Mouse (Mus musculus): ENCODE data around the gene Prkar2b.

Gene Prkar2b

DNA sequence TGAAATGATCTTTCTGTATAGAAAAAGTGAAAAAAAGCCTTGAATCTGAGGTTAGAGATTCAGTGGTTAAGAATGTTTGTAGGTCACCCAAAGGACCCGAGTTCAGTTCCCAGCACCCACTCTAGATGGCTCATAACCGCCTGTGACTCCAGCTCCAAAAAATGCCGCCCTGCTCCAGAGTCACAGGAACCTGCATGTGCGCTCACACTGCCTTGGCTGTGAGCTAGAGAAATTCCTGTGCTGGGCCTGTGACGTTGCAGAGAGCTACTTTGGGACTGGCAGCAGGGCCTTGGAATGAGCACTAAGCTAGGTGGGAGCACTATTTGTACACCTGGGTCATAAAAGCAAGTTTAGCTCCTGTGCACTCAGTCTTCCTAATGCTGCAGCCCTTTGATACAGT lies 144.4 kb downstream of the Prkar2b start:
- no peak for DNase-seq

GRCm38 (mm10) chr12:31913614-31914013 lies 147.5 kb downstream of the Prkar2b start:
- no peak for DNase-seq

DNA sequence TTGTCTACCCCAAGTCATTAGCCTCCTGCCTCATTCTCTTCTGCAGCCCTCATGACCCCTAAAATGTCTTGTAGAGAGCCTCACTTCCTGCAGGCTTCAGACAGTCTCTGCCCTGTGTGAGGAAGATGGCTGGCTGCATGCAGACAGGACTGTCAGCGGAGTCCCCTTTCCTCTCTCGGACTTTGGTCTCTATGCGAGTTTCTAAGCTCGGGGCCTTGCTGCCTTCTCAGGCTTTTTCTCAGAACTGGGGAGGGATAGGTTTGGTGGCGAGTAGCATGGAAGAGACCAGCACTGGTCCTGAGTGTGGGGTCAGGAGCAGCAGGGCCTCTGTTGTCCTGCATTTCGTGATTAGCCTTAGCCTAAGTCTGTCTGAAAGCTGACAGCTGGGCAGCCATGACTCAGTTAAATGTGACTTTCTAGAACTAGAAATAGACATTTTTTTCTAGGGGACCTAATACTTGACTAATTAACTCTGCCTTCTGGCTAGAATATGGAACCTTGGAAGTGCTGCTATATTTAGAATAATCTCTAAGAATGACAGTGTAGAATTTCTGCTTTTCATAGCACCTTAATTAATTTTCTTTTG lies 148.0 kb downstream of the Prkar2b start:
- no peak for DNase-seq

All from kidney, postnatal 25 days (tissue).